Mouse (Mus musculus) ES-E14 (cell line): ENCODE measurements around the gene Frg2f1. TPM values are rescaled to one million over a fixed set of nuclear protein-coding genes. Genes with fewer than 3 reads are reported as not detected.
A peak's percentile ranks its signal among the peaks of the same experiment; 100 is the strongest.

Experiments
- DNase-seq: peaks from one replicate; pipeline ENCODE4 v3.0.0-alpha.2; 2013; ENCODE audit warnings: low read depth, low spot score
- H3K27ac ChIP-seq: 2 replicates; pipeline ENCODE4 v1.5.1; 2012; ENCODE audit warnings: low read depth, mild to moderate bottlenecking, low read length, moderate library complexity, mixed read lengths; ENCODE audit not compliant: poor library complexity, insufficient read depth, severe bottlenecking
- H3K36me3 ChIP-seq: 2 replicates; pipeline ENCODE4 v1.6.1; 2012; ENCODE audit warnings: mild to moderate bottlenecking, low read length, moderate library complexity, mixed read lengths; ENCODE audit not compliant: control insufficient read depth, poor library complexity, insufficient read depth, severe bottlenecking
- H3K4me1 ChIP-seq, 2 experiments: fragments of 150-350 bp in 1 of 2; sonication (generic) in 1 of 2; 2 replicates each; pipeline ENCODE4 v1.6.1; 2012; ENCODE audit warnings: low read length in 2 of 2, mild to moderate bottlenecking in 1 of 2, mixed read lengths in 1 of 2; ENCODE audit not compliant: control insufficient read depth in 2 of 2, insufficient read depth in 2 of 2, poor library complexity in 1 of 2
- H3K4me3 ChIP-seq, 2 experiments: fragments of 150-350 bp in 1 of 2; sonication (generic) in 1 of 2; 2 replicates each; pipeline ENCODE4 v1.5.1; 2012; ENCODE audit warnings: low read length in 2 of 2, low read depth in 1 of 2, mild to moderate bottlenecking in 1 of 2, mixed read lengths in 1 of 2; ENCODE audit not compliant: insufficient read depth in 1 of 2, poor library complexity in 1 of 2, severe bottlenecking in 1 of 2
- H3K9ac ChIP-seq: 2 replicates; pipeline ENCODE4 v1.6.1; 2012; ENCODE audit warnings: low read depth, mild to moderate bottlenecking, low read length, mixed read lengths; ENCODE audit not compliant: poor library complexity, insufficient read depth, severe bottlenecking
- H3K9me3 ChIP-seq: fragments of 150-350 bp; sonication (generic); 2 replicates; pipeline ENCODE4 v1.6.1; 2012; ENCODE audit warnings: low read depth, mild to moderate bottlenecking, low read length; ENCODE audit not compliant: control insufficient read depth, insufficient read depth
- CHD2 ChIP-seq: IDR thresholded peaks from 2 replicates; pipeline ENCODE4 v1.6.1; 2014; ENCODE audit warnings: mild to moderate bottlenecking, low read depth, low read length, inconsistent platforms
- HCFC1 ChIP-seq: IDR thresholded peaks from 2 replicates; pipeline ENCODE4 v1.6.1; 2012; ENCODE audit warnings: low read length, inconsistent platforms, borderline replicate concordance; ENCODE audit not compliant: insufficient read depth
- MAFK ChIP-seq: IDR thresholded peaks from 2 replicates; pipeline ENCODE4 v1.6.1; 2014; ENCODE audit warnings: mild to moderate bottlenecking, low read depth, low read length, inconsistent platforms; ENCODE audit not compliant: insufficient read depth
- ZC3H11A ChIP-seq: IDR thresholded peaks from 2 replicates; pipeline ENCODE4 v1.6.1; 2012; ENCODE audit warnings: low read depth, mild to moderate bottlenecking, inconsistent platforms, low read length, borderline replicate concordance
- ZNF384 ChIP-seq: IDR thresholded peaks from 2 replicates; pipeline ENCODE4 v1.6.1; 2012; ENCODE audit warnings: low read depth, low read length, inconsistent platforms
- in situ Hi-C, 2 experiments: fragments of 600-800 bp; cut with MboI; formaldehyde crosslinking; loops; one replicate each; pipeline ENCODE4 v1.15.1; 2025; ENCODE audit warnings: low sequenced_read_pairs in 2 of 2, inconsistent platforms in 1 of 2; ENCODE audit not compliant: unreplicated experiment in 2 of 2
- total RNA-seq: library from RNA; depleted of rRNA; stranded (reverse); fragments of 300-350 nt; gene quantifications from 2 replicates; pipeline ENCODE4 v1.2.3, GENCODE M21; 2012; rRNA removed

The Frg2f1 gene
- total RNA-seq, 1 experiment, result 5.2 TPM

DNA sequence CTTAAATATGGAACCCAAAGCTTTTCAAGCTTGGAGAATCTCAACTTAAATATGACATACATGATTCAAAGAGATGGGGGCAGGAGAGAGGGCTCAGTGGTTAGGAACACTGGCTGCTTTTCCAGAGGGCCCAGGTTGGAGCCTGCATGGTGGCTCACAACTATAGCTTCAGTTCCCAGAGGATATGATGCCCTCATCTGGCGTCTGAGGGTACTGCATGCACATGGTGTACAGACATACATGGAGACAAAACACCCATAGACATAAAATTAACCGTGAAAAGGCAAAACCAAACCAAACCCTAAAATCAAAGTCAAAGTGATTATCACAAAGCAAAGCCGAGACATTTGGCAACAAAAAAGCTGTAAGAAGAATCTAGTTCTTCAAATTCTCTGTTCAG, 48.5 kb downstream of the Frg2f1 start:
- no peak for TF ChIP-seq ZNF384
- TF ChIP-seq CHD2, result no peak
- no peak for TF ChIP-seq MAFK
- peak; percentile 64 for TF ChIP-seq ZC3H11A
- Histone ChIP-seq H3K9ac (no peak overlapping the region), H3K36me3 (no peaks in the 10 kb centered on the region), H3K9me3 (no peaks in the 10 kb centered on the region), H3K27ac (no peak overlapping the region), H3K4me1 (no peaks in the 10 kb centered on the region), H3K4me3 (no peak overlapping the region)
- peak; percentile 73 for DNase-seq
- in situ Hi-C loops, result no loop called here

GRCm38 (mm10) chr4:119489666-119490065, 49.7 kb downstream of the Frg2f1 start:
- Histone ChIP-seq H3K27ac (no peak overlapping the region), H3K9ac (no peak overlapping the region), H3K36me3 (no peaks in the 10 kb centered on the region), H3K4me1 (peaks cover 4 to 6% of the 10 kb centered on the region in 2 experiments; a peak in 1 of 4 replicates), H3K4me3 (no peak overlapping the region), H3K9me3 (no peaks in the 10 kb centered on the region)
- DNase-seq, result no peak
- TF ChIP-seq CHD2 (no peak), MAFK (no peak), HCFC1 (no peak), ZC3H11A (no peak)
- in situ Hi-C loops, result no loop called here

DNA sequence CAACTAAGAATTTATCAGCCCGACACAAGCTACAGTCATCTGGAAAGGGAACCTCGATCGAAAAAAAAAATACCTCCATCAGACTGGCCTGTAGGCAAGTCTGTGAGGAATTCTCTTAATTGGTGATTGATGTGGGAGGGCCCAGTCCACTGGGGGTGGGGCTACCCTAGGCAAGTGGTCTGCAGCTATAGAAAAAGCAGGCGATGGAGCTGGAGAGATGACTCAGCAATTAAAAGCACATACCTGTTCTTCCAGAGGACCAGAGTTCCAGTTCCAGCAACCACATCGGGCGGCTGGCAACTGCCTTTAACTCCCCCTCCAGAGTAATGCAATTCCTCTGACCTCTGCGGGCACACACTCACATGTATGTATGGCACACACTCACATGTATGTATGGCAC, 54.4 kb downstream of the Frg2f1 start:
- Histone ChIP-seq H3K9ac (no peak overlapping the region), H3K4me3 (no peak overlapping the region), H3K27ac (no peak overlapping the region), H3K9me3 (no peaks in the 10 kb centered on the region), H3K4me1 (peaks cover 4 to 9% of the 10 kb centered on the region in 2 experiments; a peak in 1 of 4 replicates), H3K36me3 (no peaks in the 10 kb centered on the region)
- TF ChIP-seq MAFK (peak; percentile 91), HCFC1 (no peak)
- in situ Hi-C loops, result no loop called here
- no peak for DNase-seq

- TF ChIP-seq MAFK, result no peak
- TF ChIP-seq ZNF384, result no peak
- no peak for TF ChIP-seq CHD2
- no peak for TF ChIP-seq HCFC1
- TF ChIP-seq ZC3H11A, result no peak
- Histone ChIP-seq H3K27ac (no peak overlapping the region), H3K9me3 (no peaks in the 10 kb centered on the region), H3K4me1 (peaks cover 4 to 9% of the 10 kb centered on the region in 2 experiments; a peak in 1 of 4 replicates), H3K4me3 (0 out of 4 replicates have a peak overlapping the region, but pooled peaks of 1 of the 2 experiments have one; percentile 12), H3K9ac (no peak overlapping the region), H3K36me3 (no peaks in the 10 kb centered on the region)
- no peak for DNase-seq
- in situ Hi-C loops, result no loop called here
Observed at GRCm38 (mm10) chr4:119483051-119483450, 56.3 kb downstream of the Frg2f1 start.

Other genes starting within 250 kb of the Frg2f1 start
- gene Ybx1, start 244.9 kb downstream of the Frg2f1 start, total RNA-seq, result 574 and 855 TPM in 2 replicates
- gene Ppih, start 219.0 kb downstream of the Frg2f1 start, total RNA-seq, result 101 and 127 TPM in 2 replicates
- gene Ccdc30, start 124.0 kb downstream of the Frg2f1 start, total RNA-seq, result 2.7 and 3.1 TPM in 2 replicates
- gene Ppcs, start 117.1 kb downstream of the Frg2f1 start, total RNA-seq, result 23.9 and 30.4 TPM in 2 replicates
- not detected in 2 replicates for gene Zmynd12, start 116.7 kb downstream of the Frg2f1 start, total RNA-seq
- 1.1 and 1.5 TPM in 2 replicates for gene Rimkla, start 46.9 kb downstream of the Frg2f1 start, total RNA-seq
- 17.4 and 17.7 TPM in 2 replicates for gene Foxj3, start 2.5 kb downstream of the Frg2f1 start, total RNA-seq
- not detected in 2 replicates for gene Guca2a, start 98.2 kb upstream of the Frg2f1 start, total RNA-seq
- gene Guca2b, start 119.4 kb upstream of the Frg2f1 start, total RNA-seq, result not detected in 2 replicates
- 1.4 TPM in 2 replicates for gene Hivep3, start 194.3 kb upstream of the Frg2f1 start, total RNA-seq